Mouse (Mus musculus): ENCODE results near the gene A3galt2. TPM values are rescaled to one million over a fixed set of nuclear protein-coding genes. Genes with fewer than 3 reads are reported as not detected.

A3galt2 gene
- total RNA-seq, 2 experiments from 2014 or later: 0.13 TPM; not detected in 1

GRCm38 (mm10) chr4:128727721-128728430 is 27.3 kb upstream of the A3galt2 start:
- DNase-seq: peak; percentile 64

GRCm38 (mm10) chr4:128728431-128728851 is 26.7 kb upstream of the A3galt2 start:
- DNase-seq: no peak

GRCm38 (mm10) chr4:128729033-128729708 is 26.0 kb upstream of the A3galt2 start:
- no peak for DNase-seq

GRCm38 (mm10) chr4:128729709-128730037 is 25.5 kb upstream of the A3galt2 start:
- DNase-seq: no peak

GRCm38 (mm10) chr4:128730271-128730670 is 24.9 kb upstream of the A3galt2 start:
- DNase-seq: no peak

- DNase-seq: no peak
Observed at GRCm38 (mm10) chr4:128732794-128733193, 22.4 kb upstream of the A3galt2 start.

GRCm38 (mm10) chr4:128733496-128733895 is 21.7 kb upstream of the A3galt2 start:
- DNase-seq: no peak

GRCm38 (mm10) chr4:128734217-128734616 is 20.9 kb upstream of the A3galt2 start:
- DNase-seq: peak; percentile 76

- DNase-seq: no peak
Observed at GRCm38 (mm10) chr4:128734721-128735671, 20.2 kb upstream of the A3galt2 start.

GRCm38 (mm10) chr4:128737137-128737589 is 18.0 kb upstream of the A3galt2 start:
- no peak for DNase-seq

- DNase-seq: no peak
Observed at GRCm38 (mm10) chr4:128737825-128738610, 17.1 kb upstream of the A3galt2 start.

- no peak for DNase-seq
Observed at GRCm38 (mm10) chr4:128740878-128741277, 14.3 kb upstream of the A3galt2 start.

- DNase-seq: no peak
Observed at GRCm38 (mm10) chr4:128741906-128742305, 13.3 kb upstream of the A3galt2 start.

- DNase-seq: no peak
Observed at GRCm38 (mm10) chr4:128742379-128742970, 12.7 kb upstream of the A3galt2 start.

- no peak for DNase-seq
Observed at GRCm38 (mm10) chr4:128743031-128743626, 12.0 kb upstream of the A3galt2 start.

GRCm38 (mm10) chr4:128745160-128745559 is 10.0 kb upstream of the A3galt2 start:
- DNase-seq: no peak

- no peak for DNase-seq
Observed at GRCm38 (mm10) chr4:128747614-128748270, 7.4 kb upstream of the A3galt2 start.

GRCm38 (mm10) chr4:128748309-128748708 is 6.9 kb upstream of the A3galt2 start:
- no peak for DNase-seq

- no peak for DNase-seq
Observed at GRCm38 (mm10) chr4:128751006-128751405, 4.2 kb upstream of the A3galt2 start.

GRCm38 (mm10) chr4:128752031-128752757 is 3.0 kb upstream of the A3galt2 start:
- no peak for DNase-seq

Measured in gastrocnemius, postnatal 25 days (tissue).